Mouse (Mus musculus) neural tube, embryonic 12.5 days (tissue): ENCODE results near the gene Ptma. TPM values are rescaled to one million over a fixed set of nuclear protein-coding genes. Genes with fewer than 3 reads are reported as not detected.

Experiments
- ATAC-seq: fragments of 200-750 bp; cut with Nextera tagmentation; 2 replicates; pipeline ENCODE4 v1.8.0; 2017; ENCODE audit warnings: low read depth, mild to moderate bottlenecking, moderate TSS enrichment, moderate library complexity; ENCODE audit not compliant: low FRiP score
- H3K27ac ChIP-seq: fragments of 300-500 bp; sonication (generic); 2 replicates; pipeline ENCODE4 v1.5.1; 2016
- H3K27me3 ChIP-seq: fragments of 300-500 bp; sonication (generic); replicated peaks from 2 replicates; pipeline ENCODE4 v1.6.1; 2016; ENCODE audit warnings: mild to moderate bottlenecking
- H3K36me3 ChIP-seq: fragments of 300-500 bp; sonication (generic); 2 replicates; pipeline ENCODE4 v1.6.1; 2016; ENCODE audit warnings: mild to moderate bottlenecking
- H3K4me1 ChIP-seq: fragments of 300-500 bp; sonication (generic); 2 replicates; pipeline ENCODE4 v1.6.1; 2016
- H3K4me2 ChIP-seq: fragments of 300-500 bp; sonication (generic); replicated peaks from 2 replicates; pipeline ENCODE4 v1.6.1; 2016; ENCODE audit warnings: mild to moderate bottlenecking
- H3K4me3 ChIP-seq: fragments of 300-500 bp; sonication (generic); 2 replicates; pipeline ENCODE4 v1.5.1; 2016
- H3K9ac ChIP-seq: fragments of 300-500 bp; sonication (generic); 2 replicates; pipeline ENCODE4 v1.6.1; 2016; ENCODE audit warnings: mild to moderate bottlenecking
- H3K9me3 ChIP-seq: fragments of 300-500 bp; sonication (generic); 2 replicates; pipeline ENCODE4 v1.6.1; 2016; ENCODE audit warnings: mild to moderate bottlenecking
- WGBS: fragments of 180-500 bp; shearing (Covaris S2); methylation state at CpG from one replicate; pipeline ENCODE4 v1.1.7; 2016; 5-methylcytosine and 5-hydroxymethylcytosine counted together
- polyA plus RNA-seq: library from polyadenylated mRNA; unstranded; fragments of >200 nt; fragmentation: Nextera tagmentation; extraction: Ambion mirVana; gene quantifications from 2 replicates; pipeline ENCODE4 v1.2.1, GENCODE M21; 2016

Ptma gene
- polyA plus RNA-seq, 1 experiment from 2014 or later = 2,887 TPM

- peaks cover 37% of the 10 kb centered on the region for H3K4me1 ChIP-seq
- ATAC-seq = no peak
- WGBS = 46% methylated on average over 1 of the region's 1 CpGs
Observed at GRCm38 (mm10) chr1:86498611-86499010, 27.9 kb upstream of the Ptma start.

GRCm38 (mm10) chr1:86499903-86500302, 26.6 kb upstream of the Ptma start:
- H3K4me2 ChIP-seq = no peak overlapping the region
- H3K4me3 ChIP-seq = no peak overlapping the region
- no peak overlapping the region for H3K9ac ChIP-seq
- H3K27me3 ChIP-seq = no peaks in the 10 kb centered on the region
- WGBS = 47% methylated on average over 3 of the region's 3 CpGs
- no peaks in the 10 kb centered on the region for H3K9me3 ChIP-seq
- no peak for ATAC-seq
- peaks cover 44% of the 10 kb centered on the region for H3K4me1 ChIP-seq
- no peaks in the 10 kb centered on the region for H3K36me3 ChIP-seq
- H3K27ac ChIP-seq = no peak overlapping the region

More at GRCm38 (mm10) chr1:86498611-86499010, 27.9 kb upstream of the Ptma start:
- Histone ChIP-seq H3K4me2 (no peak overlapping the region), H3K36me3 (no peaks in the 10 kb centered on the region), H3K9me3 (no peaks in the 10 kb centered on the region), H3K27me3 (no peaks in the 10 kb centered on the region), H3K27ac (peak overlapping the region; percentile 10; the same call in 1 of the 2 replicates), H3K9ac (no peak overlapping the region), H3K4me3 (no peak overlapping the region)

- no peak overlapping the region for H3K27ac ChIP-seq
- WGBS = 74% methylated on average over 4 of the region's 4 CpGs
- H3K9me3 ChIP-seq = no peaks in the 10 kb centered on the region
- H3K4me1 ChIP-seq = peaks cover 52% of the 10 kb centered on the region
- no peak for ATAC-seq
- no peak overlapping the region for H3K4me3 ChIP-seq
- no peak overlapping the region for H3K4me2 ChIP-seq
- no peaks in the 10 kb centered on the region for H3K27me3 ChIP-seq
- no peaks in the 10 kb centered on the region for H3K36me3 ChIP-seq
- no peak overlapping the region for H3K9ac ChIP-seq
Observed at GRCm38 (mm10) chr1:86500681-86501080, 25.8 kb upstream of the Ptma start.

GRCm38 (mm10) chr1:86501114-86501532, 25.4 kb upstream of the Ptma start:
- H3K4me1 ChIP-seq = peaks cover 54% of the 10 kb centered on the region
- no peaks in the 10 kb centered on the region for H3K9me3 ChIP-seq
- no peaks in the 10 kb centered on the region for H3K27me3 ChIP-seq
- no peak overlapping the region for H3K9ac ChIP-seq
- H3K27ac ChIP-seq = no peak overlapping the region
- ATAC-seq = no peak
- H3K4me2 ChIP-seq = no peak overlapping the region; the same call in 1 of the 2 replicates
- 35% methylated on average over 6 of the region's 6 CpGs for WGBS
- no peak overlapping the region for H3K4me3 ChIP-seq
- H3K36me3 ChIP-seq = no peaks in the 10 kb centered on the region

GRCm38 (mm10) chr1:86501559-86501958, 25.0 kb upstream of the Ptma start:
- 0 out of 2 replicates have a peak overlapping the region, but pooled peaks have one; percentile 42 for H3K27ac ChIP-seq
- H3K27me3 ChIP-seq = no peaks in the 10 kb centered on the region
- peak overlapping the region; percentile 33 for H3K4me2 ChIP-seq
- no peak for ATAC-seq
- no peak overlapping the region for H3K4me3 ChIP-seq
- H3K9ac ChIP-seq = peak overlapping the region; percentile 2; the same call in 1 of the 2 replicates
- WGBS = 2% methylated on average over 4 of the region's 4 CpGs
- peaks cover 59% of the 10 kb centered on the region for H3K4me1 ChIP-seq
- no peaks in the 10 kb centered on the region for H3K9me3 ChIP-seq
- no peaks in the 10 kb centered on the region for H3K36me3 ChIP-seq

GRCm38 (mm10) chr1:86502221-86503048, 24.1 kb upstream of the Ptma start:
- H3K27ac ChIP-seq = peak overlapping the region; percentile 42; the same call in 1 of the 2 replicates
- peak overlapping the region; percentile 2 for H3K9ac ChIP-seq
- WGBS = 14% methylated on average over 17 of the region's 17 CpGs
- no peak for ATAC-seq
- H3K36me3 ChIP-seq = no peaks in the 10 kb centered on the region
- peak overlapping the region; percentile 67 for H3K4me2 ChIP-seq
- no peaks in the 10 kb centered on the region for H3K9me3 ChIP-seq
- peaks cover 62% of the 10 kb centered on the region for H3K4me1 ChIP-seq
- H3K4me3 ChIP-seq = no peak overlapping the region
- H3K27me3 ChIP-seq = no peaks in the 10 kb centered on the region

GRCm38 (mm10) chr1:86503165-86503747, 23.3 kb upstream of the Ptma start:
- Histone ChIP-seq H3K36me3 (no peaks in the 10 kb centered on the region), H3K9ac (peak overlapping the region; percentile 72), H3K4me3 (peak overlapping the region; percentile 37), H3K9me3 (no peaks in the 10 kb centered on the region), H3K4me1 (peaks cover 58% of the 10 kb centered on the region), H3K27me3 (no peaks in the 10 kb centered on the region), H3K4me2 (peak overlapping the region; percentile 67), H3K27ac (peak overlapping the region; percentile 83)
- WGBS = 10% methylated on average over 16 of the region's 16 CpGs
- peak; percentile 14 for ATAC-seq

GRCm38 (mm10) chr1:86503906-86504696, 22.4 kb upstream of the Ptma start:
- Histone ChIP-seq H3K36me3 (no peaks in the 10 kb centered on the region), H3K9me3 (no peaks in the 10 kb centered on the region), H3K4me1 (peaks cover 50% of the 10 kb centered on the region), H3K27ac (peak overlapping the region; percentile 83), H3K4me2 (peak overlapping the region; percentile 67), H3K9ac (peak overlapping the region; percentile 72), H3K27me3 (no peaks in the 10 kb centered on the region), H3K4me3 (peak overlapping the region; percentile 37)
- WGBS = under 1% methylated on average over 64 of the region's 64 CpGs
- ATAC-seq = peak; percentile 82

- Histone ChIP-seq H3K9me3 (no peaks in the 10 kb centered on the region), H3K4me3 (peak overlapping the region; percentile 37), H3K4me1 (peaks cover 56% of the 10 kb centered on the region), H3K4me2 (peak overlapping the region; percentile 67), H3K36me3 (no peaks in the 10 kb centered on the region), H3K9ac (peak overlapping the region; percentile 72), H3K27ac (peak overlapping the region; percentile 83), H3K27me3 (no peaks in the 10 kb centered on the region)
- ATAC-seq = no peak
- 16% methylated on average over 19 of the region's 19 CpGs for WGBS
Observed at GRCm38 (mm10) chr1:86504697-86505421, 21.7 kb upstream of the Ptma start.

GRCm38 (mm10) chr1:86505461-86505860, 21.1 kb upstream of the Ptma start:
- Histone ChIP-seq H3K27ac (peak overlapping the region; percentile 83), H3K4me1 (peaks cover 56% of the 10 kb centered on the region), H3K4me2 (peak overlapping the region; percentile 67), H3K9ac (peak overlapping the region; percentile 72), H3K36me3 (no peaks in the 10 kb centered on the region), H3K9me3 (no peaks in the 10 kb centered on the region), H3K4me3 (no peak overlapping the region), H3K27me3 (no peaks in the 10 kb centered on the region)
- WGBS = 36% methylated on average over 1 of the region's 1 CpGs
- ATAC-seq = no peak

GRCm38 (mm10) chr1:86506420-86506819, 20.1 kb upstream of the Ptma start:
- H3K27ac ChIP-seq = no peak overlapping the region
- no peaks in the 10 kb centered on the region for H3K9me3 ChIP-seq
- H3K9ac ChIP-seq = no peak overlapping the region
- no peak overlapping the region for H3K4me3 ChIP-seq
- no peaks in the 10 kb centered on the region for H3K27me3 ChIP-seq
- peaks cover 50% of the 10 kb centered on the region for H3K4me1 ChIP-seq
- no peak overlapping the region; the same call in 1 of the 2 replicates for H3K4me2 ChIP-seq
- no peak for ATAC-seq
- 84% methylated on average over 5 of the region's 5 CpGs for WGBS
- H3K36me3 ChIP-seq = no peaks in the 10 kb centered on the region
